In genomic region chr17:8525971-8526740, GRCm38 (mm10) we compare ENCODE assay signal across 9 mouse cellular contexts. TPM values are rescaled to one million over a fixed set of nuclear protein-coding genes. Genes with fewer than 3 reads are reported as not detected.
DNase-seq lines count a peak whose midpoint lies in the region.
"Had no signal": no experiment of that assay in that cellular context is flagged by ENCODE, and none has a peak within 500 bp of the region (broad histone marks: within the 10 kb centered on the region; RNA-seq: fewer than 3 reads in every experiment).

No protein-coding gene starts in this region.

- H3K27me3 ChIP-seq in midbrain, embryonic 10.5 days (ENCODE audit: low read depth, poor library complexity, severe bottlenecking), result peaks cover 66% of the 10 kb centered on the region

- no peak overlapping the region for H3K27ac ChIP-seq in midbrain, embryonic 10.5 days (replicated peaks)
- H3K27ac ChIP-seq: macrophage had no signal

- no peaks in the 10 kb centered on the region for H3K36me3 ChIP-seq in midbrain, embryonic 10.5 days

- peaks cover 35% of the 10 kb centered on the region for H3K4me1 ChIP-seq in midbrain, embryonic 10.5 days

- peak; percentile 45 for DNase-seq in adrenal gland, postnatal 10 days
- DNase-seq in adrenal gland, postnatal 25 days, result no peak
- peak; percentile 8 for DNase-seq in right cerebral cortex, postnatal 4 days
- DNase-seq in right cerebral cortex, postnatal 10 days (ENCODE audit: low spot score in 2 of 2), result no peak
- peak; percentile 48 to 58 for DNase-seq in frontal cortex, postnatal 36 days (ENCODE audit: low spot score in 2 of 2)
- peak; percentile 45 for DNase-seq in midbrain, embryonic 10.5 days (ENCODE audit: low spot score)
- DNase-seq in spleen, postnatal 10 days (ENCODE audit: low spot score in 2 of 2), result no peak
- no peak for DNase-seq in urinary bladder, postnatal 10 days (ENCODE audit: low spot score)

- H3K9me3 ChIP-seq in midbrain, embryonic 10.5 days (replicated peaks), result no peaks in the 10 kb centered on the region

- WGBS in midbrain, embryonic 10.5 days, result 5% methylated on average over 21 of the region's 21 CpGs

- H3K4me3 ChIP-seq in midbrain, embryonic 10.5 days, result peak overlapping the region; percentile 68

RNA-seq across cellular contexts. Expression of gene Pde10a, which starts 1.0 kb away (rescaled TPM):
- 10 to 100 TPM; 12.4 to 20.0 TPM for total RNA-seq in adrenal gland, postnatal 10 days (2021)
- total RNA-seq in adrenal gland, postnatal 25 days (2021), result 16.8 and 31.8 TPM in 2 replicates
- 4.3 and 5.3 TPM in 2 replicates for polyA plus RNA-seq in midbrain, embryonic 10.5 days (2016; fragmentation: Nextera tagmentation; extraction: Ambion mirVana)

RNA-seq across cellular contexts. Expression of gene Gm17087, which starts 40.6 kb away (rescaled TPM):
- not detected for total RNA-seq in adrenal gland, postnatal 10 days (2021)
- total RNA-seq in adrenal gland, postnatal 25 days (2021), result not detected in 2 replicates
- polyA plus RNA-seq in midbrain, embryonic 10.5 days (2016; fragmentation: Nextera tagmentation; extraction: Ambion mirVana), result not detected in 2 replicates
- polyA plus RNA-seq: macrophage had no signal

Comparison
In these comparisons a context has a peak if more than half of its experiments do, and no peak if none do; other contexts are left out.
1. DNase-seq: peak in adrenal gland, postnatal 10 days (single experiment), right cerebral cortex, postnatal 4 days (single experiment), frontal cortex, postnatal 36 days (2 of 2) and midbrain, embryonic 10.5 days (single experiment); none in adrenal gland, postnatal 25 days (single experiment), right cerebral cortex, postnatal 10 days (0 of 2), spleen, postnatal 10 days (0 of 2) and urinary bladder, postnatal 10 days (single experiment).